Mouse (Mus musculus) E14TG2a.4 (cell line): ENCODE results near the gene Nomo1.

Experiments
- CTCF ChIP-seq: conservative IDR thresholded peaks from 2 replicates; pipeline ENCODE4 v1.5.1; 2014; ENCODE audit warnings: low read length
- NANOG ChIP-seq: IDR thresholded peaks from 2 replicates; pipeline ENCODE4 v1.6.1; 2014; ENCODE audit warnings: borderline replicate concordance, low read length, mixed read lengths
- POU5F1 ChIP-seq: IDR thresholded peaks from 2 replicates; pipeline ENCODE4 v1.6.1; 2014; ENCODE audit warnings: low read length, borderline replicate concordance

DNA sequence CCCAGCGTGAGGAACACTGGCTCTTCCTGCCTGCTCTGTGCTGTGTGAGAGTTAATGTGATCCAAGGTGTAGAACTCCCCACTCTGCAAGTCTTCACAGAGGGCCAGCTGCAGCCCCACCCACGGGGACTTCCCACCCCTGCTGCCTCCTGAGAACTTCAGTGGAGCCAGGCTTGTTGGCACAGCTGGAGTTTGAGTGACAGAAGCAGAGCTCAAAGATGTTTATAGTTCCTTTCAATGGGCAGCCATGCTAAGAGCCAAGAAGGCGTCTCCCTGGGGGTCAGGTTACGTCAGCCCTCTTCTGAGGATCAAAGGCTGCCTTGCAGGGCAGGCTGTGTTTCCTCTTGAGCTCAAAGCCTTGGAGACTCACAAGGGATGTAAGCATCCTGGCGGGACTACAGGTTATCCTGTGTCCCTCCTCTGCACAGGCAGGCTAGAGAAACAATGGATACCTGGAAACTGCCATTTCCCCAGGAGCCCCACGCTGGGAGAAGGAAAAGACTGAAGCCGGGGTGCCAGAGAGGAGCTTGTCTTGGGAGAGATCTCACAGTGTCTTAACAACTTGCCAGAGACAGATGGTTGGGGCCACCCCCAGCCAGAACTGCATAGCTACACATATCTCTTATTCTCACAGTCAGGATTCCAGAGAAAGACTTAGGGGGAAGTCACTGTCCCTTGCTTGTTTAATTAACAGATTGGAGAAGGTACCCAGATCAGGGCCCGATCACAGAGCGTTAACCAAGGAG, 20.1 kb upstream of the Nomo1 start:
- TF ChIP-seq CTCF (no peak), POU5F1 (no peak), NANOG (no peak)
